Mouse (Mus musculus) hematopoietic stem cell, adult 5-6 weeks (primary cell): ENCODE measurements around the gene Sdf2l1. TPM values are rescaled to one million over a fixed set of nuclear protein-coding genes. Genes with fewer than 3 reads are reported as not detected.

ENCODE experiments used
- total RNA-seq: library from RNA; stranded (forward); fragments of 172-1452, 232-1000 nt; gene quantifications from 2 replicates; pipeline ENCODE4 v1.2.3, GENCODE M21; 2017

The Sdf2l1 gene
- total RNA-seq, 1 experiment from 2014 or later: 26.2 TPM

Other genes starting within 250 kb of the Sdf2l1 start
- gene Ppm1f, start 235.9 kb downstream of the Sdf2l1 start, total RNA-seq: 24.6 and 28.1 TPM in 2 replicates
- gene Mapk1, start 149.0 kb downstream of the Sdf2l1 start, total RNA-seq: 119 and 156 TPM in 2 replicates
- gene Ypel1, start 62.7 kb downstream of the Sdf2l1 start, total RNA-seq: 13.5 and 14.4 TPM in 2 replicates
- 85.2 and 117 TPM in 2 replicates for gene Ppil2, start 21.1 kb downstream of the Sdf2l1 start, total RNA-seq
- gene 2610318N02Rik, start 7.2 kb downstream of the Sdf2l1 start, total RNA-seq: 5.0 and 9.0 TPM in 2 replicates
- gene Ydjc, start 12.2 kb upstream of the Sdf2l1 start, total RNA-seq: 16.1 and 16.8 TPM in 2 replicates
- gene Ccdc116, start 14.8 kb upstream of the Sdf2l1 start, total RNA-seq: 0.35 and 4.3 TPM in 2 replicates
- 99.6 and 120 TPM in 2 replicates for gene Ube2l3, start 70.3 kb upstream of the Sdf2l1 start, total RNA-seq
- 0.25 and 0.50 TPM in 2 replicates for gene Rimbp3, start 76.2 kb upstream of the Sdf2l1 start, total RNA-seq
- 2.9 and 3.9 TPM in 2 replicates for gene Hic2, start 101.2 kb upstream of the Sdf2l1 start, total RNA-seq
- gene Tmem191c, start 143.7 kb upstream of the Sdf2l1 start, total RNA-seq: 12.4 and 27.3 TPM in 2 replicates
- gene Serpind1, start 199.0 kb upstream of the Sdf2l1 start, total RNA-seq: not detected in 2 replicates